Mouse (Mus musculus): ENCODE measurements at regions not wholly inside any gene's neighbourhood (a gene's known extent, or its start where the extent isn't known, plus 50 kb on each side); places are given as distances from the start of the nearest gene placed in this dataset.

DNA sequence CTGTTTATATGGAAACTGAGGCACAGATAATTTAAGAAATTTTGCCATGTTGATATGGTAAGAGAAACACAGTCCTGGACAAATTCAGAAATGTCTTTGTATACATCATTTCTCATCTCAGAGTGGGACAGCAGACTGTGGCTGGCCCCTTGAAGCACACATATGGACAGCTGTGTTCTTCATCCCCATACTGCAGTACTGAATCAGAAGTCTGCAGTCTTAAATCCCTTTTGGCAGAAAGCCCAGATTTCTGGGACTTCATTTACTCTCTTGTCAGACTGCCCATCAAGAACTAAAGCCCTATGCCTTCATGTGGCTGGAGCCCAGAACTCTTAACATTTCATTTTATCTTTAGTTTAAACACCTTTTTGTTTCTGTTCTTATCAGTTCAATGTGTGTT lies 403.8 kb upstream of the Rag2 start:
- intact Hi-C loops (cut with DNase I), result no loop called here

GRCm38 (mm10) chr2:101242983-101243382 lies 381.5 kb upstream of the Rag2 start:
- TF ChIP-seq CTCF (IDR thresholded peaks at IDR 0.05), result no peak
- H3K27ac ChIP-seq, result no peak overlapping the region
- H3K4me3 ChIP-seq, result no peak overlapping the region
- intact Hi-C loops (cut with DNase I), result no loop called here
- DNase-seq (ENCODE audit: extremely low spot score in 1 of 2, low spot score in 2 of 2), result no peak

More for the DNA sequence above, 403.8 kb upstream of the Rag2 start:
- DNase-seq (ENCODE audit: extremely low spot score in 1 of 2, low spot score in 2 of 2), result no peak
- Histone ChIP-seq H3K27ac (no peak overlapping the region), H3K4me3 (no peak overlapping the region)
- no peak for TF ChIP-seq CTCF (IDR thresholded peaks at IDR 0.05)

DNA sequence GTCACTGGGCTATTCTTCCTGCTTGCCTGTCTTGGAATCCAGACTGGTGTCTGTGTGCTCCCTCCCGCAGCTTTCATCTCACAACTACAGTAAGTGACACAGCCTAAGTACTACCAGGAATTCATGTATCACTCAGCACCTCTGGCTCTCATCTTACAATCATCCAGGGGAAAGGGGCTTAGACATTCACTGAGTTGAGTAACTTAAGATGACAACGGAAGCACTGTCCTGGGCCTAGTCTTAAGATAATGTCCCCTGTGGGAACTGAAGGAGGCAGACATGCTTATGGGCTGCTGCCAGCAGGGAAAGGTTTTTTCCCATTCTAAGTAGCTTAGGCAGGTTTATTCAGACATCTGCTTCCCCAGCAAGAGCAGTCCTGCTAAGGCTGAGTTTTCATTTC lies 377.4 kb upstream of the Rag2 start:
- intact Hi-C loops (cut with DNase I), result no loop called here
- no peak for TF ChIP-seq CTCF (IDR thresholded peaks at IDR 0.05)
- no peak overlapping the region for H3K4me3 ChIP-seq
- DNase-seq (ENCODE audit: extremely low spot score in 1 of 2, low spot score in 2 of 2), result no peak
- H3K27ac ChIP-seq, result no peak overlapping the region

- Histone ChIP-seq H3K27ac (no peak overlapping the region), H3K4me3 (no peak overlapping the region)
- intact Hi-C loops (cut with DNase I), result no loop called here
- no peak for DNase-seq (ENCODE audit: extremely low spot score in 1 of 2, low spot score in 2 of 2)
- TF ChIP-seq CTCF (IDR thresholded peaks at IDR 0.05), result no peak
Measured at GRCm38 (mm10) chr2:101252228-101252627, 372.3 kb upstream of the Rag2 start.

DNA sequence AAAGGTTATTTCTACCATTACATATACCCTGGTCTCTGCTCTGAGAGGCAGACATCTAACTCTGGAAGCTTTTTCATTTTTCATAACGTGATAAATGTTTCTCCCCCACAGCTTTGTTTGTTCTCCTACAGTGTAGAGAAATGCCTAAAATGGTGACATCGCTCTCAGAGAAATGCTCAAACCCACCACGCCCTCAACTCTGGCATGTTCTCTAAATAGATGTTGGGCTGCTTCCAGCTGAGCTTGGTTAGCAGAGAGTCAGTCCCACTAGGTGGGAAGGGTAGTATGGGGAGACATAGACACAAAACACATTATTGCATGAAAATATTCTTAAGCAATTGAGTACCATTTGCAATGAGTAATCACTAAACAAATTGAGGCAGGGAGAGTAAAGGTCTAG lies 368.1 kb upstream of the Rag2 start:
- DNase-seq (ENCODE audit: extremely low spot score in 1 of 2, low spot score in 2 of 2), result no peak
- intact Hi-C loops (cut with DNase I), result no loop called here
- Histone ChIP-seq H3K4me3 (no peak overlapping the region), H3K27ac (no peak overlapping the region)
- TF ChIP-seq CTCF (IDR thresholded peaks at IDR 0.05), result no peak

- Histone ChIP-seq H3K4me3 (no peak overlapping the region), H3K27ac (no peak overlapping the region)
- no peak for TF ChIP-seq CTCF (IDR thresholded peaks at IDR 0.05)
- DNase-seq (ENCODE audit: extremely low spot score in 1 of 2, low spot score in 2 of 2), result no peak
- intact Hi-C loops (cut with DNase I), result no loop called here
Measured at GRCm38 (mm10) chr2:101263934-101264333, 360.6 kb upstream of the Rag2 start.

DNA sequence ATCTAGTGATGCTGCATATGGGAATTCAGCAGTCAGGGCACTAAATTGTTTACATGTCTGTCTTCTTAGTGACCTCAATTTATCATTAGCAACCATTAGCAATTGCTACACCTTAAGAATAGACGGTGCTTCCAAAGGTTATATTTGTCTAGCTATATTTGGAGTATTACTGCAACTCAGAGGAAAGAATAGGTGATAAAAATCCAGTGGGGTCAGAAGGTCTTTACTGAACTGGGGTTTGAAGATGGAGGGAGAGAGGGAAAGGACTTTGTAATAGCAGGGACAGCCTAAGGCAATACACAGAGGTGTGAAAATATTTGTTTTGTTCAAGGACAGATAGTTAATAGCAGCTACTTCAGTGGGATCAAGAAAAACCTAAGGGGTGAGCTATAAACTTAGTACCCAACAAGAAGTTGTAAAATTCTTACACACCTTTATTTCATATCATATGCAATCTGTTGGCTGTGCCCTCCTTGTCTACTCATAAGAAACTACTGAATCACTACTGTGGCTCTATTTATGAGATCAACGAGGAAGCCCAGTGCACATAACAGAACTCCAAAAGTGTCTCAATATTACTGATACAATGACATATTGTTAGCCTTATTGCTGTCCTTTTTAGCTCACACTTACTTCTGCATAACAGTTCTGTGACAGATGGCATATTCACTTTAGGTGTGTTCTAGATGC lies 357.7 kb upstream of the Rag2 start:
- intact Hi-C loops (cut with DNase I), result no loop called here

GRCm38 (mm10) chr2:101274045-101274664 lies 350.4 kb upstream of the Rag2 start:
- no peak for DNase-seq (ENCODE audit: extremely low spot score in 1 of 2, low spot score in 2 of 2)
- H3K27ac ChIP-seq, result no peak overlapping the region
- intact Hi-C loops (cut with DNase I), result no loop called here
- no peak overlapping the region for H3K4me3 ChIP-seq
- TF ChIP-seq CTCF (IDR thresholded peaks at IDR 0.05), result no peak

More for the DNA sequence above, 357.7 kb upstream of the Rag2 start:
- no peak for DNase-seq (ENCODE audit: extremely low spot score in 1 of 2, low spot score in 2 of 2)
- Histone ChIP-seq H3K27ac (no peak overlapping the region), H3K4me3 (no peak overlapping the region)
- TF ChIP-seq CTCF (IDR thresholded peaks at IDR 0.05), result no peak

GRCm38 (mm10) chr2:101284886-101285285 lies 339.6 kb upstream of the Rag2 start:
- Histone ChIP-seq H3K4me3 (no peak overlapping the region), H3K27ac (no peak overlapping the region)
- no peak for DNase-seq (ENCODE audit: extremely low spot score in 1 of 2, low spot score in 2 of 2)
- intact Hi-C loops (cut with DNase I), result no loop called here
- no peak for TF ChIP-seq CTCF (IDR thresholded peaks at IDR 0.05)

DNA sequence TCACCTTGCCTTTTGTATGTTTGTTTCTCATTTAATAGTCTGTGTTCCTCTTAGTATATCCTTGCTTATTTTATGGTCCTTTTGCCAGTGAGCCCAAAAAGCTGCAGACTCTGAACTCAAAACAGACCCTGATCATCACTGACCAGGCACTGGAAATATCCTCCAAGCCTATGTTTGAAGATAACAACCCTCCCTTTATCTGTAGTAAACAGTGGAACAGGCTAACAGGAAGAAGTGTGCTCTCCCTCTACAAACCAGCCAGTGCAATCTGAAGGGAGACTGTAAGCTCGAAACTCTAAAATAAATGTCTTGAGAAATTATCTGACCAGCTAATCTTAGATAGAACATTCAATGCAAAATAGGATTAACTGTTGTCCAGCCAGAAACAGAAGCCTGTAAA lies 336.4 kb upstream of the Rag2 start:
- Histone ChIP-seq H3K4me3 (no peak overlapping the region), H3K27ac (no peak overlapping the region)
- intact Hi-C loops (cut with DNase I), result no loop called here
- TF ChIP-seq CTCF (IDR thresholded peaks at IDR 0.05), result no peak
- DNase-seq (ENCODE audit: extremely low spot score in 1 of 2, low spot score in 2 of 2), result no peak

- peak; percentile 58 for TF ChIP-seq CTCF (IDR thresholded peaks at IDR 0.05)
- intact Hi-C loops (cut with DNase I), result no loop called here
- no peak for DNase-seq (ENCODE audit: extremely low spot score in 1 of 2, low spot score in 2 of 2)
- no peak overlapping the region for H3K27ac ChIP-seq
- no peak overlapping the region for H3K4me3 ChIP-seq
Measured at GRCm38 (mm10) chr2:101289168-101289567, 335.4 kb upstream of the Rag2 start.

GRCm38 (mm10) chr2:101290738-101291137 lies 333.8 kb upstream of the Rag2 start:
- intact Hi-C loops (cut with DNase I), result no loop called here
- Histone ChIP-seq H3K27ac (no peak overlapping the region), H3K4me3 (no peak overlapping the region)
- DNase-seq (ENCODE audit: extremely low spot score in 1 of 2, low spot score in 2 of 2), result no peak
- no peak for TF ChIP-seq CTCF (IDR thresholded peaks at IDR 0.05)
